Mouse (Mus musculus) MEL (cell line): Measurements from ENCODE around the gene Dmtf1. TPM values are rescaled to one million over a fixed set of nuclear protein-coding genes. Genes with fewer than 3 reads are reported as not detected.

Experiments used
- DNase-seq: peaks from one replicate; pipeline ENCODE4 v3.0.0; 2011; ENCODE audit warnings: low read depth, low spot score
- H3K27ac ChIP-seq: 2 replicates; pipeline ENCODE4 v1.5.1; 2012; ENCODE audit warnings: low read depth, mild to moderate bottlenecking, control low read depth, low read length, moderate library complexity; ENCODE audit not compliant: control insufficient read depth
- H3K27me3 ChIP-seq, 2 experiments: fragments of 150-350 bp in 1 of 2; sonication (generic) in 1 of 2; 2 replicates each; pipeline ENCODE4 v1.6.1; 2012; ENCODE audit warnings: low read length in 2 of 2, mild to moderate bottlenecking in 2 of 2, improper control_type of control experiment in 1 of 2, moderate library complexity in 1 of 2; ENCODE audit not compliant: insufficient read depth in 2 of 2, control insufficient read depth in 1 of 2
- H3K36me3 ChIP-seq, 2 experiments: 2 replicates each; pipeline ENCODE4 v1.6.1; 2012 to 2014; ENCODE audit warnings: low read length in 2 of 2, improper control_type of control experiment in 1 of 2, inconsistent platforms in 1 of 2, mild to moderate bottlenecking in 1 of 2; ENCODE audit not compliant: insufficient read depth in 2 of 2, control insufficient read depth in 1 of 2
- H3K4me1 ChIP-seq, 2 experiments: fragments of 150-350 bp in 1 of 2; sonication (generic) in 1 of 2; 2 replicates each; pipeline ENCODE4 v1.6.1; 2012; ENCODE audit warnings: low read length in 2 of 2, improper control_type of control experiment in 1 of 2, mild to moderate bottlenecking in 1 of 2; ENCODE audit not compliant: insufficient read depth in 2 of 2, control insufficient read depth in 1 of 2
- H3K4me3 ChIP-seq, 2 experiments: fragments of 150-350 bp in 1 of 2; sonication (generic) in 1 of 2; 2 replicates each; pipeline ENCODE4 v1.5.1; 2012; ENCODE audit warnings: low read depth in 2 of 2, low read length in 2 of 2, mild to moderate bottlenecking in 2 of 2, moderate library complexity in 2 of 2, control low read depth in 1 of 2, improper control_type of control experiment in 1 of 2; ENCODE audit not compliant: control insufficient read depth in 1 of 2, insufficient read depth in 1 of 2
- H3K79me2 ChIP-seq: 2 replicates; pipeline ENCODE4 v1.6.1; 2012; ENCODE audit warnings: mild to moderate bottlenecking, low read length, moderate library complexity; ENCODE audit not compliant: control insufficient read depth, poor library complexity, insufficient read depth
- H3K9ac ChIP-seq: 2 replicates; pipeline ENCODE4 v1.6.1; 2012; ENCODE audit warnings: low read depth, mild to moderate bottlenecking, control low read depth, low read length, moderate library complexity; ENCODE audit not compliant: control insufficient read depth, poor library complexity, severe bottlenecking
- H3K9me3 ChIP-seq: fragments of 150-350 bp; sonication (generic); replicated peaks from 2 replicates; pipeline ENCODE4 v1.6.1; 2012; ENCODE audit warnings: mild to moderate bottlenecking, low read length, improper control_type of control experiment, moderate library complexity; ENCODE audit not compliant: insufficient read depth
- ELF1 ChIP-seq: IDR thresholded peaks from 2 replicates; pipeline ENCODE4 v1.6.1; 2014; ENCODE audit warnings: low read depth, mild to moderate bottlenecking, inconsistent platforms, low read length, improper control_type of control experiment, moderate library complexity
- EP300 ChIP-seq, 2 experiments: IDR thresholded peaks; 2 replicates each; pipeline ENCODE4 v1.6.1; 2011; ENCODE audit warnings: improper control_type of control experiment in 2 of 2, low read length in 2 of 2, low read depth in 1 of 2, mild to moderate bottlenecking in 1 of 2
- ETS1 ChIP-seq: IDR thresholded peaks from 2 replicates; pipeline ENCODE4 v1.6.1; 2012; ENCODE audit warnings: low read depth, mild to moderate bottlenecking, inconsistent platforms, low read length, improper control_type of control experiment, moderate library complexity
- HCFC1 ChIP-seq: IDR thresholded peaks from 2 replicates; pipeline ENCODE4 v1.6.1; 2012; ENCODE audit warnings: low read depth, mild to moderate bottlenecking, inconsistent platforms, low read length, improper control_type of control experiment, moderate library complexity
- MAFK ChIP-seq: IDR thresholded peaks from 2 replicates; pipeline ENCODE4 v1.6.1; 2011; ENCODE audit warnings: low read depth, mild to moderate bottlenecking, low read length, improper control_type of control experiment, borderline replicate concordance
- MAX ChIP-seq: IDR thresholded peaks from 2 replicates; pipeline ENCODE4 v1.6.1; 2011; ENCODE audit warnings: low read length, improper control_type of control experiment
- MAZ ChIP-seq: IDR thresholded peaks from 2 replicates; pipeline ENCODE4 v1.6.1; 2012; ENCODE audit warnings: low read depth, mild to moderate bottlenecking, inconsistent platforms, low read length, improper control_type of control experiment
- MEF2A ChIP-seq: IDR thresholded peaks from 2 replicates; pipeline ENCODE4 v1.6.1; 2014; ENCODE audit warnings: low read depth, mild to moderate bottlenecking, inconsistent platforms, low read length, improper control_type of control experiment; ENCODE audit not compliant: poor library complexity, insufficient replicate concordance, severe bottlenecking; ENCODE audit errors: extremely low read depth
- MYC ChIP-seq: IDR thresholded peaks from 2 replicates; pipeline ENCODE4 v1.6.1; 2011; ENCODE audit warnings: low read depth, mild to moderate bottlenecking, low read length, improper control_type of control experiment, moderate library complexity
- POLR2AphosphoS5 ChIP-seq: IDR thresholded peaks from 2 replicates; pipeline ENCODE4 v1.6.1; 2012; ENCODE audit warnings: low read depth, borderline replicate concordance, mild to moderate bottlenecking, inconsistent platforms, low read length, moderate library complexity, mixed read lengths
- RCOR1 ChIP-seq: IDR thresholded peaks from 2 replicates; pipeline ENCODE4 v1.6.1; 2012; ENCODE audit warnings: low read depth, mild to moderate bottlenecking, inconsistent platforms, low read length, improper control_type of control experiment
- SIN3A ChIP-seq: IDR thresholded peaks from 2 replicates; pipeline ENCODE4 v1.6.1; 2012; ENCODE audit warnings: low read length, improper control_type of control experiment, inconsistent platforms
- USF2 ChIP-seq, 2 experiments: IDR thresholded peaks; 2 replicates each; pipeline ENCODE4 v1.6.1; 2011 to 2012; ENCODE audit warnings: improper control_type of control experiment in 2 of 2, low read length in 2 of 2, borderline replicate concordance in 1 of 2, inconsistent platforms in 1 of 2, low read depth in 1 of 2, mild to moderate bottlenecking in 1 of 2; ENCODE audit not compliant: insufficient read depth in 1 of 2
- ZKSCAN1 ChIP-seq: IDR thresholded peaks from 2 replicates; pipeline ENCODE4 v1.6.1; 2012; ENCODE audit warnings: low read depth, mild to moderate bottlenecking, inconsistent platforms, low read length, improper control_type of control experiment, moderate library complexity
- ZNF384 ChIP-seq: IDR thresholded peaks from 2 replicates; pipeline ENCODE4 v1.6.1; 2012; ENCODE audit warnings: low read depth, mild to moderate bottlenecking, inconsistent platforms, low read length, improper control_type of control experiment
- polyA plus RNA-seq, 2 experiments: library from polyadenylated mRNA; stranded (reverse) in 1 of 2; unstranded in 1 of 2; fragments of >175 nt in 1 of 2; fragments of >200 nt in 1 of 2; gene quantifications; 2 replicates each; pipeline versions ENCODE4 v1.2.1 to v1.2.4; 2012; ENCODE audit warnings: low replicate concordance in 2 of 2, low read depth in 1 of 2; ENCODE audit not compliant: insufficient read length in 2 of 2, insufficient read depth in 1 of 2, missing spikeins in 1 of 2
- total RNA-seq: library from RNA; depleted of rRNA; stranded (reverse); fragments of 300-350 nt; gene quantifications from 2 replicates; pipeline ENCODE4 v1.2.3, GENCODE M21; 2012

Dmtf1 gene
- total and polyA plus RNA-seq, 3 experiments: 18.7 to 78.4 (median 22.0) TPM

- Histone ChIP-seq H3K4me1 (no peaks in the 10 kb centered on the region), H3K27ac (no peak overlapping the region), H3K4me3 (no peak overlapping the region), H3K9me3 (no peaks in the 10 kb centered on the region), H3K9ac (no peak overlapping the region), H3K36me3 (no peaks in the 10 kb centered on the region), H3K27me3 (no peaks in the 10 kb centered on the region), H3K79me2 (no peaks in the 10 kb centered on the region)
- no peak for TF ChIP-seq POLR2AphosphoS5
- DNase-seq: no peak
These were observed 54.1 kb downstream of the Dmtf1 start for GRCm38 (mm10) chr5:9107296-9108089.

DNA sequence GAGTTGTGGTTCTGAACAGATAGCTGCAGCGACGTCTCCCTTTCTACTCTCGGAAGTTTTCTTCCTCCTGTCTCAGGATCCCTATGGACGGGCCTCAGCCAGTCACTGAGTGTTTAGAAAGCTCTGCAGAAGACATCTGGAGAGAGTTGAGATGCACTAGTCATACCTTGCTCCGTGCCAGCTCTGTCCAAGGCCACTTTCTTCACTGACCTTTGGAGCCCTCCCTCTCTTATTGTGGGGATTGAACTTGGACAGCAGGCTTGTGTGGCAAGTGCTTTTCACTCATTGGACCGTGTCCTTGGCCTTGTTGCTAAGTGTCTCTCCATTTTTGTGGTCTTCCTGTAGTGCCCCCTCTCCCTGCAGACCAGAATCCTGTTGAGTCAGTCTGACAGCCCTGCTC lies 54.8 kb downstream of the Dmtf1 start:
- Histone ChIP-seq H3K79me2 (no peaks in the 10 kb centered on the region), H3K9ac (no peak overlapping the region), H3K27ac (no peak overlapping the region), H3K4me3 (no peak overlapping the region), H3K9me3 (no peaks in the 10 kb centered on the region), H3K27me3 (no peaks in the 10 kb centered on the region), H3K4me1 (no peaks in the 10 kb centered on the region)
- no peak for DNase-seq
- TF ChIP-seq HCFC1 (no peak), MYC (no peak), ETS1 (no peak), MAZ (no peak), MAFK (no peak), ZNF384 (no peak), RCOR1 (no peak), EP300 (IDR thresholded peaks at IDR 0.05; ENCODE audit: low read depth in 1 of 2, low read length in 2 of 2) (no peak), ZKSCAN1 (no peak), USF2 (IDR thresholded peaks at IDR 0.05; ENCODE audit: borderline replicate concordance in 1 of 2, insufficient read depth in 1 of 2, low read depth in 1 of 2, low read length in 2 of 2) (no peak), SIN3A (no peak), ELF1 (no peak), MAX (no peak), MEF2A (no peak)
- TF ChIP-seq, all 39 proteins: peak for 0
- no peaks in the 10 kb centered on the region for H3K36me3 ChIP-seq
